Mouse (Mus musculus) forebrain, embryonic 11.5 days (tissue): ENCODE measurements around the gene Rheb. TPM values are rescaled to one million over a fixed set of nuclear protein-coding genes. Genes with fewer than 3 reads are reported as not detected.
"Not testable (repeated sequence)": the region's sequence is repeated elsewhere in the genome, so short reads cannot be mapped to it uniquely, and the experiment has no call there.

Experiments used
- ATAC-seq: fragments of 200-750 bp; cut with Nextera tagmentation; replicated peaks from 2 replicates; pipeline ENCODE4 v1.8.0; 2017; ENCODE audit warnings: moderate TSS enrichment; ENCODE audit not compliant: low FRiP score
- DNase-seq: peaks from one replicate; pipeline ENCODE4 v3.0.0-alpha.2; 2017; ENCODE audit warnings: low spot score
- H3K27ac ChIP-seq: fragments of 300-500 bp; sonication (generic); 2 replicates; pipeline ENCODE4 v1.5.1; 2014; ENCODE audit warnings: low read depth, low read length
- H3K27me3 ChIP-seq: fragments of 300-500 bp; sonication (generic); 2 replicates; pipeline ENCODE4 v1.6.1; 2014; ENCODE audit warnings: mild to moderate bottlenecking, low read length, mixed read lengths; ENCODE audit not compliant: control insufficient read depth, insufficient read depth
- H3K36me3 ChIP-seq: fragments of 300-500 bp; sonication (generic); 2 replicates; pipeline ENCODE4 v1.6.1; 2014; ENCODE audit warnings: mild to moderate bottlenecking, low read length, moderate library complexity, mixed read lengths; ENCODE audit not compliant: control insufficient read depth, insufficient read depth
- H3K4me1 ChIP-seq: fragments of 300-500 bp; sonication (generic); replicated peaks from 2 replicates; pipeline ENCODE4 v1.6.1; 2014; ENCODE audit warnings: low read length, mixed read lengths; ENCODE audit not compliant: control insufficient read depth, insufficient read depth
- H3K4me2 ChIP-seq: fragments of 300-500 bp; sonication (generic); 2 replicates; pipeline ENCODE4 v1.6.1; 2014; ENCODE audit warnings: low read depth, mild to moderate bottlenecking, low read length, moderate library complexity, mixed read lengths; ENCODE audit not compliant: severe bottlenecking
- H3K4me3 ChIP-seq: fragments of 300-500 bp; sonication (generic); 2 replicates; pipeline ENCODE4 v1.5.1; 2014; ENCODE audit warnings: low read depth, low read length
- H3K9ac ChIP-seq: fragments of 300-500 bp; sonication (generic); 2 replicates; pipeline ENCODE4 v1.6.1; 2014; ENCODE audit warnings: low read length
- H3K9me3 ChIP-seq: fragments of 300-500 bp; sonication (generic); 2 replicates; pipeline ENCODE4 v1.6.1; 2016; ENCODE audit warnings: low read length, mixed read lengths; ENCODE audit not compliant: control insufficient read depth
- WGBS: fragments of 180-500 bp; shearing (Covaris S2); extraction: QIAGEN DNeasy Blood & Tissue Kit; methylation state at CpG from one replicate; pipeline ENCODE4 v1.1.7; 2014; 5-methylcytosine and 5-hydroxymethylcytosine counted together
- polyA plus RNA-seq: library from polyadenylated mRNA; unstranded; fragments of >200 nt; fragmentation: Nextera tagmentation; extraction: Ambion mirVana; gene quantifications from 2 replicates; pipeline ENCODE4 v1.2.1, GENCODE M21; 2014

Gene Rheb
- polyA plus RNA-seq, 1 experiment from 2014 or later = 202 TPM

DNA sequence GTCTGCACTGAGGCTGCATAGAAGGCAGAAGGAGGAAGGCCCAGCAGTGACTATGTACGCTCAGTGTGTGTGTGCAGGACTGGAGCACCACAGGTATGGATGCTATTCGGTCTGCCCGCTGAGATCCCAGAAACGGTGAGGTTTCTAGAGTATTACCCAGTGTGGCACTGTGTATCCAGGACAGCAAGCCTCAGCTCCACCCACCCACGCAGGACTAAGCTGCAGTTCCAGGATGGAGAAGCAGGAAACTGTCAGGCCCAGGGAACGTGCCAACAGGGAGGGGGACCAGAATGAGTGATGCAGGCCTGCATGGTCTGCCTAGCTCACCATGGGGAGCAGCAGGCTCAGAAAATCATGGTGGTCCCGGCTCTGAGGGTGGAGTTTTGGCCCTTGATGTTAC, 49.5 kb downstream of the Rheb start:
- no peaks in the 10 kb centered on the region for H3K4me1 ChIP-seq
- no peak for ATAC-seq
- H3K9me3 ChIP-seq = no peaks in the 10 kb centered on the region
- H3K27ac ChIP-seq = no peak overlapping the region
- no peaks in the 10 kb centered on the region for H3K27me3 ChIP-seq
- no peak overlapping the region for H3K4me2 ChIP-seq
- WGBS = 81% methylated on average over 7 of the region's 7 CpGs
- no peak overlapping the region for H3K4me3 ChIP-seq
- no peak for DNase-seq
- no peak overlapping the region for H3K9ac ChIP-seq
- no peaks in the 10 kb centered on the region for H3K36me3 ChIP-seq

DNA sequence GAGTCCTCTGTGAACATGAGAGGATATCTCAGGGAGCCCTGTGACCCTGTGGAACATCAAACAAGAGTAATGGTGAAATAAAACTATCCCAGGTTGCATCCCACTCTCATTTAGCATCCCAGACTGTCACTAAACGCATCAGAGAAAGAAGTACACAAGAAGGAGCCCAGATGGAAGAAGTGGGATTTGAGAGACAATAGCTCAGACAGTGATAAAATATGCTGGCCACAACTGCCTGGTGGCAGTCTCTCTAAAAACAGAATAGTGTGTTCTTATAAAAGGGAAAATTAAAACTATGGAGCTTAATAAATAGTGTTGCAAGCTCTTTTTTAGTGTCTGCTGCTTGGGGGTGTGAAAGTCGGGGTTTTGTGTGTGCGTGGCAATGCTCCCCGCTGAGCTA, 59.5 kb downstream of the Rheb start:
- WGBS = 80% methylated on average over 4 of the region's 4 CpGs
- Histone ChIP-seq H3K9me3 (no peaks in the 10 kb centered on the region), H3K9ac (no peak overlapping the region), H3K27me3 (no peaks in the 10 kb centered on the region; the same call in 1 of the 2 replicates), H3K4me2 (no peak overlapping the region), H3K4me3 (no peak overlapping the region), H3K4me1 (no peaks in the 10 kb centered on the region), H3K36me3 (no peaks in the 10 kb centered on the region), H3K27ac (no peak overlapping the region)
- DNase-seq = peak; percentile 20
- ATAC-seq = no peak

DNA sequence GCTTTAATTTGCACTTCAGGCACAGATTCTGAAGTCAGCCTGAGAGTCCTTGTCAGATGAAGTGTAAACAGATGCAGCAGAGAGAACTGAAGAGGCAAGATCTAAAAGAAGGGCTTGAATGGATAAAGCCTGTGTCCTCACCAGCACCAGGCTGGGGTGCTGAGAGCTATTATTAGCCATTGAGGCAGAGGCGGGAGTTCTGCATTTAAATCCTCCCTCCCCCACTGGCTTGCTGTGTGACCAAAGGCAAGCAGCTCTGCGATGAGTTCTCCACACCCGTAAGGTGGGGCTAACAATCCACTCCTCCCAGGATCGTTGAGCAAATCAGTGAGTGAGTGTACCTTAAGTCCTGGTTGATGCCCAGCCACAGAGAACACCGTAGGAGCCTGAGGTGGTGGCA, 61.4 kb downstream of the Rheb start:
- no peaks in the 10 kb centered on the region for H3K4me1 ChIP-seq
- H3K27ac ChIP-seq = no peak overlapping the region
- H3K4me3 ChIP-seq = no peak overlapping the region
- no peaks in the 10 kb centered on the region for H3K36me3 ChIP-seq
- H3K9me3 ChIP-seq = no peaks in the 10 kb centered on the region
- H3K27me3 ChIP-seq = no peaks in the 10 kb centered on the region; the same call in 1 of the 2 replicates
- no peak overlapping the region for H3K9ac ChIP-seq
- H3K4me2 ChIP-seq = no peak overlapping the region
- peak; percentile 44 for DNase-seq
- WGBS = 18% methylated on average over 5 of the region's 5 CpGs
- ATAC-seq = no peak

DNA sequence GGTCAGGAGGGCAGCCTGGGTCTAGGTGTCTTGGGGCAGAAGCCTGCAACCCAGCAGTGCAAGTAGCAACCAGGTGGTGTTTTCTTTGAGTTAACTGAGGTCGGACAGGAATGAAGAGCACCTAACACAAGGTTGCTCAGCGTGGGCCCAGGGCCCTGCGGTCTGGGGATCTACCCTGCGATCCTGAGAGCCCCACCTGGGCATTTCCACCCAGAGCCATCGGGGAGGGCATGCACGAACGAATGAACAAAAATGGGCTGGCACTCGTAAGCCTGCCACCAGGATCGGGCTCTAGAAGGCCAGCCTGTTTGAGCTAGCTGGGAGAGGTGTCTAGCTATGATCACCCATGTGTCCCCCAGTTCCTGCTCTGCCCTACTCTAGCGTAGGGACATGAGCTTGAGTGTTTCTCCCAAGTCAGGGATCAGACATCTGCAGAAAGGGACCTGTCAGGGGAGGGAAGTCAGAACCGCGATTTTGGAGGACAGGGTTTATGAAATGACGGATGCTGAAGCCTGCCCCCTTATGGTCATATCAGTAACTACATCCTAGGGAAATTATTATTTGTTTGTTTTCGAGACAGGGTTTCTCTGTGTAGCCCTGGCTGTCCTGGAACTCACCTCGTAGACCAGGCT, 62.4 kb downstream of the Rheb start:
- H3K27ac ChIP-seq = no peak overlapping the region
- 43% methylated on average over 15 of the region's 15 CpGs for WGBS
- no peak overlapping the region for H3K4me2 ChIP-seq
- peak; percentile 52 for DNase-seq
- H3K4me3 ChIP-seq = no peak overlapping the region
- no peaks in the 10 kb centered on the region; the same call in 1 of the 2 replicates for H3K27me3 ChIP-seq
- H3K36me3 ChIP-seq = no peaks in the 10 kb centered on the region
- no peaks in the 10 kb centered on the region for H3K9me3 ChIP-seq
- no peak overlapping the region for H3K9ac ChIP-seq
- ATAC-seq = no peak
- no peaks in the 10 kb centered on the region for H3K4me1 ChIP-seq

DNA sequence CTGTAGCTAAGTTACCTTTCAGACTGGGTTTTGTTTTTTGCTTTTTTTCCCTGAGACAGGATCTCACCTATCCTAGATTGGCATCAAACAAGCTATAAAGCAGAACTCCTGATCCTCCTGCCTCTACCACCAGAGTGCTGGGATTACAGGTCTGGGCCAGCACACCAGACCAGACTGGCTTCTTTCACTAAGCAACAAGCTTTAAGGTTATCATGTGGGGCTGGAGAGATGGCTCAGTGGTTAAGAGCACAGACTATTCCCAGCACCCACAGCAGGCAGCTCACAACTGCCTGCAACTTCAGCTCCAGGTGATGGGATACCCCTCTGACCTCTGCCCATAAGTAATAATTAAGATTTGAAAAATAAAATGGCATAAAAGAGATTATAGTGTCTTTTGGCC, 63.1 kb downstream of the Rheb start:
- DNase-seq (peak; percentile 13), ATAC-seq (no peak)
- no peak overlapping the region for H3K9ac ChIP-seq
- H3K4me3 ChIP-seq = no peak overlapping the region
- no peaks in the 10 kb centered on the region for H3K9me3 ChIP-seq
- no peaks in the 10 kb centered on the region for H3K36me3 ChIP-seq
- no peak overlapping the region for H3K27ac ChIP-seq
- H3K4me2 ChIP-seq = no peak overlapping the region
- no peaks in the 10 kb centered on the region for H3K4me1 ChIP-seq
- no peaks in the 10 kb centered on the region; the same call in 1 of the 2 replicates for H3K27me3 ChIP-seq

DNA sequence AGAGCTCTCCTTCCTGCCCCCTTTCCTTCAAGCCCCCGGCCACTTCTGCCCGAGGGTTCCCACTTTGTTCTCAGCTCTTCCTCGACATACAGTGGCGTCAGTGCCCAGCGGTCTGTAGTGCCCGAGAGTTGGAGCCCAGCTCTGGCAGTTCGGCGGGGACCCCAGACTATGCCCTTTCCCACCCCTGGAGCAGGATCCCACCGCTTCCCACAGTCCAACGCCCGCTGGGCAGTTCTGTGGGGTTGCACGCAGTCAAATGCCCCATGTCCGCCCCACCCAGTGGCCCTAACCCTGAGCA, 63.6 kb downstream of the Rheb start:
- H3K4me3 ChIP-seq = no peak overlapping the region
- ATAC-seq = no peak

DNA sequence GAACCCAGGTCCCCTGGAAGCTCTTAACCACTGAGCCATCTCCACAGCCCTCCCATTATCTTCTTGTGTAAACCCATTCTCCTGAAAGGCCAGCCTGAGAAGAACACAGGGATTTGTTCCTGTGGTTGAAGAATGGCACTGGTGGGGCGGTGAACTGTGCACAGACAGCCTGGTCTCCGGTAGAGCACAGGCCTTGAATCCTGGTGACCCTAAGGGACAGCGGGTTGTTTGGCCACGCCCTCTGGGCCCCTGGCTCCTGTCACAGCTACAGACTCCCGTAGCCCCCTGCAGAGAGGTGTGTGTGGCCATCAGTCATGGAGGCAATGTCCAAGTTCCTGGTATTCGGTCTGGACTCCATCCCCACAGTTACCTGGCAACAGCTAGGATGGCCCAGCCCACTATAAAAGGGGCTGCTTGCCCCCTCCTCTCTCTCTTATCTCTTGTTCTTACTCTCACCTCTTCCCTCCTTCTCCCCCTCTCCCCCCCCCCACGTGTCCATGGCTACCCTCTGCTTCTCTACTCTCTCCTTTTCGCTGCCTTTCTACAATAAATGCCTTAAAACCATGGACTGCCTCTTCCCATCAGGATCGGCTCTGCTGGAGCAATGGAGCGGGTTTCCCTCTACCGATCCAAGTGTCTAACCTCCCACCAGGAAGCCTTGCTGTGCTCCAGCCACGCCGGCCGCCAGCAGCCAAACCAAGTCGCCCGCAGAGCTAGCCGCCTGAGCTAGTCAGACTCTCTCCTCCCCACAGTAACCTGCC, 64.2 kb downstream of the Rheb start:
- Histone ChIP-seq H3K9ac (0 out of 2 replicates have a peak overlapping the region, but pooled peaks have one; percentile 1), H3K36me3 (no peaks in the 10 kb centered on the region), H3K4me3 (no peak overlapping the region), H3K4me1 (no peaks in the 10 kb centered on the region), H3K27me3 (no peaks in the 10 kb centered on the region; the same call in 1 of the 2 replicates), H3K27ac (no peak overlapping the region), H3K4me2 (no peak overlapping the region), H3K9me3 (no peaks in the 10 kb centered on the region)
- DNase-seq (peak; percentile 46), ATAC-seq (no peak)
- WGBS = 18% methylated on average over 17 of the region's 17 CpGs

More for the DNA sequence above, 63.6 kb downstream of the Rheb start:
- H3K9ac ChIP-seq = 0 out of 2 replicates have a peak overlapping the region, but pooled peaks have one; percentile 1
- 43% methylated on average over 13 of the region's 13 CpGs for WGBS
- no peak overlapping the region for H3K27ac ChIP-seq
- H3K4me2 ChIP-seq = no peak overlapping the region
- H3K27me3 ChIP-seq = no peaks in the 10 kb centered on the region; the same call in 1 of the 2 replicates
- DNase-seq = peak; percentile 50
- H3K4me1 ChIP-seq = no peaks in the 10 kb centered on the region
- no peaks in the 10 kb centered on the region for H3K36me3 ChIP-seq
- H3K9me3 ChIP-seq = no peaks in the 10 kb centered on the region

DNA sequence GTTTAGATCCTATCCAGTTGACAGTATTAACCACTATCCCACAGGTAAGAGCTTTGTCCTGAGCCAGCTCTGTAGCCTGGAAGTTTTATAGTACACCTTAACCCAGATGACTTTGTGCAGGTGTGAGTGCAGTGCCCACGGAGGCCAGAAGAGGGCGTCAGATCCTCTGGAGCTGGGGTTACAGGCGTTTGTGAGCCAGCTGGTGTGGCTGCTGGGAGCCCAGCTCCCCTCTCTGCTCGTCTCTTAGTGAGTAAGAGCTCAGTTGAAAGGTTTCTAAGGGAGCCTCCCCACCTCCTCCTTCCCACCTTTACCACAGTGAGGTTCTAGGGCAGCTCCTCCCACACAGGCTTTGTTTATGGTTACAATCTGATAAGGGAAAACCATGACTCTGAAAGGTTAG, 65.7 kb downstream of the Rheb start:
- Histone ChIP-seq H3K4me2 (no peak overlapping the region), H3K9me3 (no peaks in the 10 kb centered on the region), H3K27me3 (no peaks in the 10 kb centered on the region; the same call in 1 of the 2 replicates), H3K27ac (no peak overlapping the region), H3K4me3 (no peak overlapping the region), H3K36me3 (no peaks in the 10 kb centered on the region), H3K9ac (no peak overlapping the region), H3K4me1 (no peaks in the 10 kb centered on the region)
- DNase-seq (peak; percentile 44), ATAC-seq (no peak)
- WGBS = 71% methylated on average over 4 of the region's 4 CpGs

DNA sequence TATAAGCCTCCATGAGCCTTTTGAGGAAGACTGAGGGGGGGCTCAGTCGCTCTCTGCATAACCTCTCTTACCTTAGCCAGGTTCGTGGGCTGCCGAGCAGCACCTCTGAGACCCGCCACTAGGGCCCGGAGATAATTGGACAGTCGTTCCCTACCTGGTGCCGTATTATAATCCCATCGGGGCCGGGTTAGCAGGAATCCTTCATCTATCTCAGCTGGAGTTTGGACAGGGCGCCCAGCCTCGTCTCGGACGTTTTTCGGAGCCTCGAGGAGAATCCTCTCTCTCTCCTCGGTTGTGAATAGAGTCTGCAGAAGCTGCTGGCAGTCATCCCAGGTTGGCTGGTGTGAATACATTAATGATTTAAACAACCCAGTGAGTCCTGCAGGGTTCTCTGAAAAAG, 67.9 kb downstream of the Rheb start:
- H3K27ac ChIP-seq, H3K36me3 ChIP-seq, H3K4me3 ChIP-seq, ATAC-seq, H3K4me2 ChIP-seq, H3K27me3 ChIP-seq, H3K4me1 ChIP-seq, H3K9me3 ChIP-seq, H3K9ac ChIP-seq: not testable (repeated sequence)
- WGBS = 93% methylated on average over 16 of the region's 16 CpGs
- DNase-seq = peak; percentile 20
